Mouse (Mus musculus) heart, adult 2 months (tissue): ENCODE measurements at regions not wholly inside any gene's neighbourhood (a gene's known extent, or its start where the extent isn't known, plus 50 kb on each side); places are given as distances from the start of the nearest gene placed in this dataset.

ENCODE experiments used
- DNase-seq, 2 experiments: peaks; one replicate each; pipeline ENCODE4 v3.0.0; 2021
- H3K27ac ChIP-seq: fragments of 200-600 bp; 2 replicates; pipeline ENCODE4 v1.8.1; 2022
- H3K27me3 ChIP-seq: fragments of 200-500 bp; 2 replicates; pipeline ENCODE4 v1.6.1; 2012; ENCODE audit warnings: mild to moderate bottlenecking, low read length, inconsistent platforms, mixed read lengths; ENCODE audit not compliant: control insufficient read depth, insufficient read depth
- H3K36me3 ChIP-seq: fragments of 200-500 bp; 2 replicates; pipeline ENCODE4 v1.6.1; 2012; ENCODE audit warnings: low read length, inconsistent platforms; ENCODE audit not compliant: control insufficient read depth, insufficient read depth
- H3K4me1 ChIP-seq: fragments of 200-500 bp; 2 replicates; pipeline ENCODE4 v1.6.1; 2011; ENCODE audit warnings: low read length; ENCODE audit not compliant: control insufficient read depth, insufficient read depth
- H3K4me3 ChIP-seq: fragments of 200-600 bp; 2 replicates; pipeline ENCODE4 v1.8.1; 2022
- H3K79me2 ChIP-seq: fragments of 200-500 bp; replicated peaks from 2 replicates; pipeline ENCODE4 v1.6.1; 2012; ENCODE audit warnings: mild to moderate bottlenecking, inconsistent platforms, low read length, moderate library complexity, mixed read lengths; ENCODE audit not compliant: control insufficient read depth, insufficient read depth
- H3K9ac ChIP-seq: fragments of 200-500 bp; 2 replicates; pipeline ENCODE4 v1.6.1; 2012; ENCODE audit warnings: low read depth, mild to moderate bottlenecking, control low read depth, inconsistent platforms, low read length, mixed read lengths
- CTCF ChIP-seq: fragments of 200-600 bp; IDR thresholded peaks from 2 replicates; pipeline ENCODE4 v1.8.1; 2022; ENCODE audit warnings: antibody characterized with exemption, mild to moderate bottlenecking, moderate library complexity
- EP300 ChIP-seq: fragments of 200-500 bp; IDR thresholded peaks from 2 replicates; pipeline ENCODE4 v1.6.1; 2011; ENCODE audit warnings: low read depth, low read length, control low read depth; ENCODE audit not compliant: insufficient read depth
- POLR2A ChIP-seq: fragments of 200-500 bp; IDR thresholded peaks from 2 replicates; pipeline ENCODE4 v1.6.1; 2011; ENCODE audit warnings: mild to moderate bottlenecking, low read depth, low read length, control low read depth; ENCODE audit not compliant: insufficient read depth
- WGBS: fragments of 180-500 bp; shearing (Covaris S2); methylation state at CpG from one replicate; pipeline ENCODE4 v1.1.7; 2018; 5-methylcytosine and 5-hydroxymethylcytosine counted together
- intact Hi-C: fragments of 180-260 bp; cut with DNase I; formaldehyde crosslinking; loops from one replicate; pipeline ENCODE4 v1.15.1; 2025

GRCm38 (mm10) chr1:185068136-185068535 is 68.8 kb upstream of the Mark1 start:
- Histone ChIP-seq H3K27me3 (no peaks in the 10 kb centered on the region), H3K9ac (no peak overlapping the region)
- intact Hi-C loops = no loop called here

GRCm38 (mm10) chr1:185067661-185068060 is 68.3 kb upstream of the Mark1 start:
- Histone ChIP-seq H3K9ac (no peak overlapping the region), H3K27ac (no peak overlapping the region), H3K36me3 (no peaks in the 10 kb centered on the region), H3K27me3 (no peaks in the 10 kb centered on the region), H3K4me3 (no peak overlapping the region), H3K4me1 (no peaks in the 10 kb centered on the region), H3K79me2 (no peaks in the 10 kb centered on the region)
- DNase-seq = no peak
- WGBS = 38% methylated on average over 5 of the region's 5 CpGs
- intact Hi-C loops = no loop called here
- TF ChIP-seq POLR2A = no peak
- no peak for TF ChIP-seq CTCF
- no peak for TF ChIP-seq EP300

More at GRCm38 (mm10) chr1:185068136-185068535, 68.8 kb upstream of the Mark1 start:
- Histone ChIP-seq H3K79me2 (no peaks in the 10 kb centered on the region), H3K4me1 (no peaks in the 10 kb centered on the region), H3K27ac (no peak overlapping the region), H3K36me3 (no peaks in the 10 kb centered on the region), H3K4me3 (no peak overlapping the region)
- TF ChIP-seq POLR2A = no peak
- TF ChIP-seq EP300 = no peak
- no peak for TF ChIP-seq CTCF
- WGBS = 55% methylated on average over 6 of the region's 6 CpGs
- DNase-seq = no peak

- H3K9ac ChIP-seq = no peak overlapping the region
- WGBS = 46% methylated on average over 3 of the region's 3 CpGs
- no peak for DNase-seq
- H3K4me1 ChIP-seq = no peaks in the 10 kb centered on the region
- H3K79me2 ChIP-seq = no peaks in the 10 kb centered on the region
- no peaks in the 10 kb centered on the region for H3K27me3 ChIP-seq
- TF ChIP-seq CTCF (no peak), POLR2A (no peak), EP300 (no peak)
- H3K4me3 ChIP-seq = no peak overlapping the region
- no peaks in the 10 kb centered on the region for H3K36me3 ChIP-seq
- H3K27ac ChIP-seq = no peak overlapping the region
- intact Hi-C loops = no loop called here
Observed at GRCm38 (mm10) chr1:185065056-185065455, 65.7 kb upstream of the Mark1 start.

GRCm38 (mm10) chr1:185062103-185062502 is 62.7 kb upstream of the Mark1 start:
- H3K4me3 ChIP-seq = no peak overlapping the region
- H3K27me3 ChIP-seq = no peaks in the 10 kb centered on the region
- H3K4me1 ChIP-seq = no peaks in the 10 kb centered on the region
- no peak overlapping the region for H3K27ac ChIP-seq
- TF ChIP-seq POLR2A = no peak
- no peak for TF ChIP-seq CTCF
- no peak for TF ChIP-seq EP300
- intact Hi-C loops = no loop called here
- DNase-seq = no peak
- no peak overlapping the region for H3K9ac ChIP-seq
- no peaks in the 10 kb centered on the region for H3K79me2 ChIP-seq
- WGBS = 69% methylated on average over 11 of the region's 11 CpGs
- H3K36me3 ChIP-seq = no peaks in the 10 kb centered on the region

- no peak overlapping the region for H3K27ac ChIP-seq
- H3K79me2 ChIP-seq = no peaks in the 10 kb centered on the region
- H3K9ac ChIP-seq = no peak overlapping the region
- no peaks in the 10 kb centered on the region for H3K36me3 ChIP-seq
- H3K4me1 ChIP-seq = no peaks in the 10 kb centered on the region
- WGBS = 93% methylated on average over 15 of the region's 15 CpGs
- no peak for DNase-seq
- H3K27me3 ChIP-seq = no peaks in the 10 kb centered on the region
- TF ChIP-seq CTCF = no peak
- no peak for TF ChIP-seq POLR2A
- TF ChIP-seq EP300 = no peak
- no peak overlapping the region for H3K4me3 ChIP-seq
- intact Hi-C loops = no loop called here
Observed at GRCm38 (mm10) chr1:185057443-185057842, 58.1 kb upstream of the Mark1 start.

- TF ChIP-seq CTCF (no peak), POLR2A (no peak), EP300 (no peak)
Observed at GRCm38 (mm10) chr1:185052700-185053099, 53.3 kb upstream of the Mark1 start.

More at GRCm38 (mm10) chr1:185052700-185053099, 53.3 kb upstream of the Mark1 start:
- H3K4me3 ChIP-seq = no peak overlapping the region
- H3K36me3 ChIP-seq = no peaks in the 10 kb centered on the region
- no peak overlapping the region for H3K9ac ChIP-seq
- 64% methylated on average over 6 of the region's 6 CpGs for WGBS
- no peak overlapping the region for H3K27ac ChIP-seq
- H3K79me2 ChIP-seq = no peaks in the 10 kb centered on the region
- no peaks in the 10 kb centered on the region for H3K27me3 ChIP-seq
- intact Hi-C loops = no loop called here
- no peak for DNase-seq
- peaks cover 3% of the 10 kb centered on the region; the same call in 1 of the 2 replicates for H3K4me1 ChIP-seq
